Mouse (Mus musculus): ENCODE results near the gene Impdh2.

DNA sequence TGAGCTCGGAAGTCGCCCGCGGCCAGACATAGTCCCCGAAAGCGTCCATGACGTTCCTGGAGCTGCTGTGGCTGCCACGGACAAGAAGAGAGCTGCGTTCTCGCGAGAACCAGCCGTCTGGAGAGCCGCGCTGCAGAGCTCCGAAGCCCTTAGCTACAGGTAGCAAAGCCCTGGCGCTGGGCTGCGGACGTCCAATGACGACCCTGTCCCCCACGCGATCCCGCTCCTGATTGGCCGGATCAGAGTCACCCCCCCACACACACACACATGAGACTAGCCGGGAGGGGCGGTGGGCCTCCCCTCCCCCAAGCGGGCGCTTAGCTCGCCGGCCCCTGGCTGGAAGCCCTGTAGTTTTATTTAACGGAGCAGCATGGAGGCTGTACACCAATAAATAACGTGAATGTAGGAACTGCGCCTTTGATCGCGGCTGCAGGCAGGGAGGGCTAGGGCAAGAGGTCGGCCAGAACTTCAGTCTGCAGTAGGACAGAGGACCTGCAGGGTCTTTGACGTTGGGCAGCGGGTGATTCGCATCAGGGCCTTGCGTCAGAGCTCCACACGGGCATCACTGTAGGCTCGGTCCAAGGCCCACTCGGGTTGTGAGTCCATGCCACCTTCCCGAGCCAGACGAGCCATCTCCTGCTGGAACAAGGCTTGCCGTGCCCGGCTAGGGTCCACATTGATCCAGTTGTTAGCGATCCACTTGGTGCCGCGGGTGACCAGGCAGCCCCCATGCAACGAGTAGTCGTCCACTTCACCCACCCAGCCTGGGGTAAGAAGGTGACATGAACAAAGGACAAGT lies 18.7 kb downstream of the Impdh2 start, which contains the start of gene Wdr6:
- no peak for TF ChIP-seq GATA1 (IDR thresholded peaks at IDR 0.05; ENCODE audit: borderline replicate concordance, low read length)
- no peak for TF ChIP-seq FLI1 (IDR thresholded peaks at IDR 0.05; ENCODE audit: low read length)

All from megakaryocyte, embryonic 14.5 days (primary cell).